In genomic region chr14:118113116-118113515, GRCm38 (mm10) we compare ENCODE assay signal across 24 mouse cellular contexts. TPM values are rescaled to one million over a fixed set of nuclear protein-coding genes. Genes with fewer than 3 reads are reported as not detected.
DNase-seq lines count a peak whose midpoint lies in the region; ATAC-seq and TF ChIP-seq lines count a peak whose summit lies in the region.
"Had no signal": no experiment of that assay in that cellular context is flagged by ENCODE, and none has a peak within 500 bp of the region (broad histone marks: within the 10 kb centered on the region; RNA-seq: fewer than 3 reads in every experiment).

No protein-coding gene starts in this region.

- H3K36me3 ChIP-seq in lung, postnatal 0 days (ENCODE audit: insufficient read depth, low read length): peaks cover 32% of the 10 kb centered on the region
- H3K36me3 ChIP-seq in ES-Bruce4 (ENCODE audit: control insufficient read depth, insufficient read depth, low read length, poor library complexity, severe bottlenecking): peaks cover 13% of the 10 kb centered on the region

- H3K9ac ChIP-seq in lung, postnatal 0 days (replicated peaks; ENCODE audit: low read depth): no peak overlapping the region
- H3K9ac ChIP-seq in ES-Bruce4 (ENCODE audit: low read depth, poor library complexity, severe bottlenecking): no peak overlapping the region
- H3K9ac ChIP-seq: embryonic facial prominence, embryonic 13.5 days; embryonic facial prominence, embryonic 15.5 days; forebrain, embryonic 12.5 days had no signal

- 79% methylated on average over 6 of the region's 6 CpGs for WGBS in lung, postnatal 0 days

- no peak overlapping the region for H3K27ac ChIP-seq in lung, postnatal 0 days (ENCODE audit: low read length)
- no peak overlapping the region for H3K27ac ChIP-seq in ES-Bruce4 (ENCODE audit: insufficient read depth, low read length)
- H3K27ac ChIP-seq: embryonic facial prominence, embryonic 13.5 days; embryonic facial prominence, embryonic 15.5 days; forebrain, embryonic 10.5 days; forebrain, embryonic 12.5 days had no signal

- 0 out of 2 replicates have a peak, but pooled peaks have one; percentile 41 for ATAC-seq in lung, postnatal 0 days
- no peak for ATAC-seq in CD4-positive, CD25-positive, alpha-beta regulatory T cell, adult 4 months
- ATAC-seq: forebrain, embryonic 14.5 days; forebrain, embryonic 16.5 days had no signal

- H3K9me3 ChIP-seq in lung, postnatal 0 days (ENCODE audit: low read length): no peaks in the 10 kb centered on the region
- H3K9me3 ChIP-seq in ES-Bruce4 (replicated peaks; ENCODE audit: control insufficient read depth, insufficient read depth, low read length, poor library complexity, severe bottlenecking): no peaks in the 10 kb centered on the region; the same call in 1 of the 2 replicates
- H3K9me3 ChIP-seq: embryonic facial prominence, embryonic 13.5 days; embryonic facial prominence, embryonic 15.5 days; forebrain, embryonic 10.5 days; forebrain, embryonic 12.5 days had no signal

- no peaks in the 10 kb centered on the region for H3K4me1 ChIP-seq in lung, postnatal 0 days (ENCODE audit: insufficient read depth, low read depth, low read length)
- peaks cover 3% of the 10 kb centered on the region for H3K4me1 ChIP-seq in ES-Bruce4 (ENCODE audit: control insufficient read depth, insufficient read depth, low read length)
- H3K4me1 ChIP-seq: embryonic facial prominence, embryonic 13.5 days; embryonic facial prominence, embryonic 15.5 days; forebrain, embryonic 12.5 days had no signal

- no peak for TF ChIP-seq POLR2A in ES-Bruce4 (IDR thresholded peaks at IDR 0.05; ENCODE audit: insufficient read depth, low read length)

- H3K4me2 ChIP-seq in lung, postnatal 0 days (replicated peaks; ENCODE audit: low read depth, low read length): no peak overlapping the region
- H3K4me2 ChIP-seq: embryonic facial prominence, embryonic 13.5 days; embryonic facial prominence, embryonic 15.5 days; forebrain, embryonic 12.5 days had no signal

- no peak for DNase-seq in lung, postnatal 0 days (ENCODE audit: low spot score)
- no peak for DNase-seq in lung, postnatal 25 days (ENCODE audit: low spot score)
- DNase-seq in R1 (ENCODE audit: low read depth, low spot score): peak; percentile 47
- DNase-seq in heart, adult 18-20 months: no peak
- no peak for DNase-seq in cerebellum, postnatal 10 days
- DNase-seq: adrenal gland, adult 8-10 months; adrenal gland, postnatal 14 days; adrenal gland, postnatal 36 days; B cell, adult 2 months; cerebellum, adult 11-12 months; cerebellum, adult 2 months; cerebellum, adult 9-10 months; cerebellum, postnatal 14 days; cerebellum, postnatal 36 days; embryo, embryonic 11 days had no signal

- TF ChIP-seq EP300 in lung, postnatal 0 days (IDR thresholded peaks at IDR 0.05): no peak
- 0 out of 2 replicates have a peak, but pooled peaks have one; percentile 60 for TF ChIP-seq EP300 in ES-Bruce4 (IDR thresholded peaks at IDR 0.05; ENCODE audit: insufficient read depth, low read depth, low read length)

- TF ChIP-seq CTCF in lung, postnatal 0 days (IDR thresholded peaks at IDR 0.05): no peak
- TF ChIP-seq CTCF in ES-Bruce4 (IDR thresholded peaks at IDR 0.05; ENCODE audit: low read depth, low read length): no peak

- no peaks in the 10 kb centered on the region for H3K27me3 ChIP-seq in lung, postnatal 0 days (replicated peaks; ENCODE audit: insufficient read depth, low read length)
- no peaks in the 10 kb centered on the region for H3K27me3 ChIP-seq in ES-Bruce4 (ENCODE audit: control insufficient read depth, insufficient read depth, low read length, poor library complexity, severe bottlenecking)
- H3K27me3 ChIP-seq: embryonic facial prominence, embryonic 13.5 days; embryonic facial prominence, embryonic 15.5 days had no signal

- no peak overlapping the region for H3K4me3 ChIP-seq in lung, postnatal 0 days (ENCODE audit: low read depth, low read length)
- no peak overlapping the region for H3K4me3 ChIP-seq in ES-Bruce4 (ENCODE audit: low read depth, low read length)
- H3K4me3 ChIP-seq: embryonic facial prominence, embryonic 13.5 days; embryonic facial prominence, embryonic 15.5 days; erythroblast, embryonic 14.5 days; forebrain, embryonic 10.5 days; forebrain, embryonic 12.5 days had no signal

RNA-seq across cellular contexts. Expression of gene Tgds, which starts 19.4 kb away (rescaled TPM):
- 26.6 and 28.0 TPM in 2 replicates for polyA plus RNA-seq in lung, postnatal 0 days (2015; fragmentation: Nextera tagmentation; extraction: Ambion mirVana)
- 34.5 and 34.9 TPM in 2 replicates for polyA plus RNA-seq in ES-Bruce4 (2011; ENCODE audit: insufficient read depth, insufficient read length, low read depth, missing spikeins)
- polyA plus RNA-seq in CD4-positive, CD25-positive, alpha-beta regulatory T cell, adult 4 months (2017; shearing (Covaris generic)): 10 to 100 TPM; 29.4 to 37.5 TPM
- total RNA-seq in heart, adult 18-20 months (2021): 10 to 100 TPM in 1 of 2 experiments, 1 to 10 TPM in 1; 8.4 to 10.5 TPM
- polyA plus RNA-seq: erythroblast, embryonic 14.5 days had no signal

RNA-seq across cellular contexts. Expression of gene Gpr180, which starts 23.8 kb away (rescaled TPM):
- 48.8 and 50.9 TPM in 2 replicates for polyA plus RNA-seq in lung, postnatal 0 days (2015; fragmentation: Nextera tagmentation; extraction: Ambion mirVana)
- polyA plus RNA-seq in ES-Bruce4 (2011; ENCODE audit: insufficient read depth, insufficient read length, low read depth, missing spikeins): 17.3 and 17.9 TPM in 2 replicates
- 1 to 10 TPM; 5.2 to 5.8 TPM for polyA plus RNA-seq in CD4-positive, CD25-positive, alpha-beta regulatory T cell, adult 4 months (2017; shearing (Covaris generic))
- 10 to 100 TPM; 19.7 to 20.0 TPM for total RNA-seq in heart, adult 18-20 months (2021)
